Mouse (Mus musculus) intestine, embryonic 16.5 days (tissue): Measurements from ENCODE around the gene Bphl. TPM values are rescaled to one million over a fixed set of nuclear protein-coding genes. Genes with fewer than 3 reads are reported as not detected.
A peak's percentile ranks its signal among the peaks of the same experiment; 100 is the strongest.
"Not testable (repeated sequence)": the region's sequence is repeated elsewhere in the genome, so short reads cannot be mapped to it uniquely, and the experiment has no call there.

Experiments used
- ATAC-seq: fragments of 200-750 bp; cut with Nextera tagmentation; 2 replicates; pipeline ENCODE4 v1.8.0; 2017; ENCODE audit warnings: moderate TSS enrichment, moderate library complexity
- H3K27ac ChIP-seq: fragments of 300-500 bp; sonication (generic); 2 replicates; pipeline ENCODE4 v1.5.1; 2014; ENCODE audit warnings: mild to moderate bottlenecking, low read length
- H3K27me3 ChIP-seq: fragments of 300-500 bp; sonication (generic); replicated peaks from 2 replicates; pipeline ENCODE4 v1.6.1; 2014; ENCODE audit warnings: low read length, control low read depth, mixed read lengths; ENCODE audit not compliant: control insufficient read depth, insufficient read depth
- H3K36me3 ChIP-seq: fragments of 300-500 bp; sonication (generic); 2 replicates; pipeline ENCODE4 v1.6.1; 2014; ENCODE audit warnings: low read length, control low read depth; ENCODE audit not compliant: control insufficient read depth, insufficient read depth
- H3K4me1 ChIP-seq: fragments of 300-500 bp; sonication (generic); 2 replicates; pipeline ENCODE4 v1.6.1; 2014; ENCODE audit warnings: low read length, control low read depth, mixed read lengths; ENCODE audit not compliant: control insufficient read depth, insufficient read depth
- H3K4me2 ChIP-seq: fragments of 300-500 bp; sonication (generic); 2 replicates; pipeline ENCODE4 v1.6.1; 2014; ENCODE audit warnings: low read depth, low read length, control low read depth
- H3K4me3 ChIP-seq: fragments of 300-500 bp; sonication (generic); 2 replicates; pipeline ENCODE4 v1.5.1; 2014; ENCODE audit warnings: mild to moderate bottlenecking, low read length
- H3K9ac ChIP-seq: fragments of 300-500 bp; sonication (generic); 2 replicates; pipeline ENCODE4 v1.6.1; 2014; ENCODE audit warnings: low read depth, low read length
- H3K9me3 ChIP-seq: fragments of 300-500 bp; sonication (generic); 2 replicates; pipeline ENCODE4 v1.6.1; 2016; ENCODE audit warnings: low read length, control low read depth; ENCODE audit not compliant: control insufficient read depth
- WGBS: fragments of 180-500 bp; shearing (Covaris S2); extraction: QIAGEN DNeasy Blood & Tissue Kit; methylation state at CpG from one replicate; pipeline ENCODE4 v1.1.7; 2014; 5-methylcytosine and 5-hydroxymethylcytosine counted together
- polyA plus RNA-seq: library from polyadenylated mRNA; unstranded; fragments of >200 nt; fragmentation: Nextera tagmentation; extraction: Ambion mirVana; gene quantifications from 2 replicates; pipeline ENCODE4 v1.2.1, GENCODE M21; 2015

The Bphl gene
- polyA plus RNA-seq, 1 experiment from 2014 or later, result 74.7 TPM

DNA sequence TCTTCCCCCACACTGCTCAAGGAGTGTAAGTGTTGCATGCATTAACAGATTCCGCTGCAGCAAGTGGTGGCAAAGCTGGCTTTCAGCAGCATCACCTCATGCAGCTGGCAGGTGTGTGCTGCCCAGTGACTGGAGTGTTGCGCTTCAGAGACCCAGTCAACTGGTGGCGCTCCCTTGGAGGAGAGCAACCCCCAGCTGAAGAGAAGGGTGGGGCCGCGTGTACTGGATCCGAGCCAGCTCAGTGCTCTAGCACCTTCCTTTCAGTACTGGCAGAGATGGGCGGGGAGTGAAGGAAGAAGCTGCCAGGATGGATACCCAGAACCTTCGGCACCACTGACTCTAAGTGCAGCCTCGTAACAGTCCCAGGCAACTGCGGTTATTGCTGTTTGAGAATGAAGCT lies 25.1 kb downstream of the Bphl start:
- Histone ChIP-seq H3K9ac (no peak overlapping the region), H3K9me3 (no peaks in the 10 kb centered on the region), H3K4me3 (no peak overlapping the region), H3K27ac (no peak overlapping the region), H3K4me1 (no peaks in the 10 kb centered on the region), H3K4me2 (no peak overlapping the region), H3K27me3 (no peaks in the 10 kb centered on the region), H3K36me3 (no peaks in the 10 kb centered on the region)
- no peak for ATAC-seq
- WGBS, result 82% methylated on average over 10 of the region's 10 CpGs

DNA sequence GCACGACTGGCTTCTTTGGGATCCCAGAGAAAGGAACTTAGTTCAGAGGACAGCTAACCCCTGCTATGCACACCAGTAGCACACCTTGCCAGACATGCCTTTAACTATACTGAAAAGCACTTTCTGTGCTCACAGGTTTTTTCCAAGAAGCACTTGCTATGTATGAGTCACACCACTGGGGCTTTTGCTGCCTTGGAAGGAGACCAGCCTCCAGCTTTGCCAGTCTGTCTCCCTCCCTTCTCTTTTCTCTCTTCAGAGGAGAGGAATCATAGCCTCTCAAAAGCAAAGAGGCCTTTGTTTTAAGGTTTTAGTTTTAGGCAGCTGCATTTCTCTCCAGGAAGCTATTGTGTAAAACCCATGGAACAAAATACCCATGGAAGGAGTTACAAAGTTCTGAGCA lies 29.0 kb downstream of the Bphl start:
- 64% methylated on average over 1 of the region's 1 CpGs for WGBS
- H3K27me3 ChIP-seq, result no peaks in the 10 kb centered on the region
- H3K9me3 ChIP-seq, result no peaks in the 10 kb centered on the region
- H3K36me3 ChIP-seq, result no peaks in the 10 kb centered on the region
- H3K4me2 ChIP-seq, result no peak overlapping the region
- H3K4me3 ChIP-seq, result no peak overlapping the region
- no peaks in the 10 kb centered on the region for H3K4me1 ChIP-seq
- no peak overlapping the region for H3K27ac ChIP-seq
- no peak overlapping the region for H3K9ac ChIP-seq
- ATAC-seq, result no peak

DNA sequence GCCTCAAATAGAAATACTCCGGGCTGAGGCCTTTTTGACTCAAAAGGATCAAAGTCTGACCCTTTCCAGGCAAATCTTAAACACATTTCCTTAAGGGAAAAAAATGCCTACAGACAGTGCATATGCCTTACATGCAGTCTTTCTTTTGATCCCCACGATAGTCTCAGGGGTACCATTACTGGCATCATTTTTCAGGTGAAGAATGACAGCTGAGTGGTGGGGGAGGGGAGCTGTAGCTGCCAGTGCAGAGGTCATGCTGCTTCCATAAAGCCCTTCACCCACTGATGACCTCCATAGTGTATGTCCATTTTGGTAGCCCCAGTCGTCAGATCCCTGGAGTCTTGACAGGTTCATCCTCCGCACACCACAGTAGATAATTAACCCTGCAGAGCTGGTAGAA lies 32.9 kb downstream of the Bphl start:
- Histone ChIP-seq H3K4me3 (no peak overlapping the region), H3K4me2 (no peak overlapping the region), H3K4me1 (no peaks in the 10 kb centered on the region), H3K9ac (no peak overlapping the region), H3K9me3 (no peaks in the 10 kb centered on the region), H3K27ac (no peak overlapping the region), H3K36me3 (no peaks in the 10 kb centered on the region), H3K27me3 (no peaks in the 10 kb centered on the region)
- 49% methylated on average over 4 of the region's 4 CpGs for WGBS
- ATAC-seq, result no peak

DNA sequence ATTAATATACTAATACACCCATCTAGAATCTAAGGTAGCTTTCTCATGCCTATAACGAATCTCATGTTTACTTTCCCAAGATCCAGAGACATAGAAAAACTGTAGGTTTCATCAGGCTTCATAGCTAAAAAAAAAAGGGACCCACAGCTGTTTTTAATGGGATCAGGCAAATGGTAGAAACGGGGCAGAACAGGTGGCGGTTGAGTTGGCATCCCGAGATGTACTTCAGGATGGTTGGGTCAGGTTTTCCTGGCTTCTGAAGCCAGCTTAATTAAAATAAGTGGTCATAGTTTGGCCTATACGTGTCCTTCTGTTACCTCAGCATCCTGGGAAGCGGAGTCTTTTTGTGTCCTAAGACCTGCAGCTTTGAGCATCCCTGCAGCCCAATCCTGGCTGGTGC lies 34.4 kb downstream of the Bphl start:
- Histone ChIP-seq H3K27ac (no peak overlapping the region), H3K9me3 (no peaks in the 10 kb centered on the region), H3K27me3 (no peaks in the 10 kb centered on the region), H3K36me3 (no peaks in the 10 kb centered on the region), H3K4me3 (no peak overlapping the region), H3K4me2 (no peak overlapping the region), H3K9ac (no peak overlapping the region), H3K4me1 (peaks cover 4% of the 10 kb centered on the region; the same call in 1 of the 2 replicates)
- ATAC-seq, result no peak
- 90% methylated on average over 6 of the region's 6 CpGs for WGBS

DNA sequence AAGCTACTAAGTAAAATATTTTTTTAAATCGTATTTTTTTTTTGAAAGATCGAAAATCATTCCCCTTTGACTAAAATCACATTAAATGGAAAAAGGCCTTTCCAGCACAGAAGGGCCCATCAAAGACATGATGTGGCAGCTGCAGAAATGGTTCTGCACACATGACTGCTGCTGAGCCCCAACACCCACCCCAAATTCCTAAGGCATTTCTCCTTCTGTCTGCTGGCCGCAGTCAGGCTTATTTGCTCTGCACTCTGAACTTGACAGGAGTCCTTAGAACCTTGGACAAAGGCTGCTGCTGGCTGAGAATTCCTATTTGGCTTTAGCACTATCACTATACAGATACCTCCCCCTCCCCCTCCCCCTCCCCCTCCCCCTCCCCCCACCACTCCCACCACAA lies 35.5 kb downstream of the Bphl start:
- Histone ChIP-seq H3K4me3 (no peak overlapping the region), H3K36me3 (no peaks in the 10 kb centered on the region), H3K27ac (no peak overlapping the region), H3K9ac (no peak overlapping the region), H3K4me1 (peaks cover 4% of the 10 kb centered on the region; the same call in 1 of the 2 replicates), H3K27me3 (no peaks in the 10 kb centered on the region), H3K4me2 (no peak overlapping the region), H3K9me3 (no peaks in the 10 kb centered on the region)
- WGBS, result 78% methylated on average over 3 of the region's 3 CpGs
- no peak for ATAC-seq

DNA sequence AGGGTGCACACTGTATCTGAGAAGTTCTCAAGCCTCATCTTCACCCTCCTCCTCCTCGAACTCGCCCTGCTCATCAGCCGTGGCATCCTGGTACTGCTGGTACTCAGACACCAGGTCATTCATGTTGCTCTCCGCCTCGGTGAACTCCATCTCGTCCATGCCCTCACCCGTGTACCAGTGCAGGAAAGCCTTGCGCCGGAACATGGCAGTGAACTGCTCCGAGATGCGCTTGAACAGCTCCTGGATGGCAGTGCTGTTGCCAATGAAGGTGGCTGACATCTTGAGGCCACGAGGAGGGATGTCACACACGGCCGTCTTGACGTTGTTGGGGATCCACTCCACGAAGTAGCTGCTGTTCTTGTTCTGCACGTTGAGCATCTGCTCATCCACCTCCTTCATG lies 37.0 kb downstream of the Bphl start:
- H3K36me3 ChIP-seq, H3K4me2 ChIP-seq, H3K27ac ChIP-seq, H3K27me3 ChIP-seq, ATAC-seq, H3K4me3 ChIP-seq, H3K4me1 ChIP-seq, H3K9me3 ChIP-seq, H3K9ac ChIP-seq: not testable (repeated sequence)
- WGBS, result 95% methylated on average over 9 of the region's 17 CpGs

DNA sequence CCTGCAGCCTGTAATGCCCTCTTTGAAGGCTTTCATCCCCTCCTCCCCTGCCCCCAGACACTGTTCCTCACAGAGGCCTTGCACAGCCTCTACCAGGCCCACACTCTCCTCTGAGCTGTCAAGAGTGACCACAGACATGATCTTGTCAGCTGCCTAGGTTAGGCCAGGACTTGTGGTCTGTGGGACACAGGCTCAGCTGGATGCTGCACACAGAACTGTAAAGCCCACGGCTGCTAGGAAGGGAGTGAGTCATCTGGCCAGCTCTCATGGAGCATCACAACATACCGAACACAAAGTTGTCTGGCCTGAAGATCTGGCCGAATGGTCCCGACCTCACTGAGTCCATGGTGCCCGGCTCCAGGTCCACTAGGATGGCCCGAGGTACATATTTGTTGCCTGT lies 38.5 kb downstream of the Bphl start:
- not testable (repeated sequence) for H3K4me1 ChIP-seq, H3K27me3 ChIP-seq, H3K9me3 ChIP-seq, H3K27ac ChIP-seq, H3K9ac ChIP-seq, ATAC-seq, H3K4me3 ChIP-seq, H3K36me3 ChIP-seq
- 0 out of 2 replicates have a peak overlapping the region, but pooled peaks have one; percentile 85 for H3K4me2 ChIP-seq
- 82% methylated on average over 6 of the region's 6 CpGs for WGBS

DNA sequence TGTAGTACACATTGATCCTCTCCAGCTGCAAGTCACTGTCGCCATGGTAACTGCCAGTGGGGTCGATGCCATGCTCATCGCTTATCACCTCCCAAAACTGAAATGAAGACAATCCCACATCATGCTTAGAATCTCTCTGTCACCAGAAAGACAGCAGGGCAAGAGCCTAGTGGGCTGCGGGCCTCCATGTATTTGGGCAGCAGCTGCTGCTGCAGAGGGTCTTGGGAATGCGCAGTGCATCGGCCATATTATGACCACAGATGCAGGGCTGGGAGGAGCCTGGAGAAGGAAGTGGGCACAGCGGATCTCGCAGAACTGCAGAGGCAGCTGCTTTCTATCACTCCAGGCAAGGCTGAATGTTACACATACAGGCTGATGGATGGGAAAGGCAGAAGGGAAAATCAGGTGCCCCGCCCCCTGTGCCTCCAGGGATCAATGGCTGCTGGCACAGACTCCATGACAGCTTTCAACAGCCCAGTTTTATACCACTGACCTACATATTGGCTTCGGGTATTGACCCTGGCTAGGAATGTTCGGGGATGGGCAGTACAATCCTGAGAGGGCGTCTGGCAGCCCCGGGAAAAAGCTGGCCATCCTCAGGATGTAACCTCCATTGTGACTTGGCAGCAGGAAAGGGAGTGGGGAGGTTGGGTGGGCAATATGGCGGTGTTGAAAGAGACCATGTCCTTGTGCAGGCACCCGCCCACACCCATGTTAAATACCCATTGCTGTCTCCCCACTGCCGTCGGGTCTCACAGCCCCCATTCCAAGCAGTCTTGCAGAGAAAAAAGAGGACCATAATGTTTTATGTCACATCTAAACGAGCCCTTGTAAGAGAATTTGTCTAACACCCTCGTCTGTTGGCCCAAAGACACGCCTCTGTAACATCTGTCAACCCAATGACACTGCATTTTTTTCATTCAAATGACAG lies 39.4 kb downstream of the Bphl start:
- 30% methylated on average over 20 of the region's 20 CpGs for WGBS
- H3K9me3 ChIP-seq, result no peaks in the 10 kb centered on the region
- peak overlapping the region; percentile 85 for H3K4me2 ChIP-seq
- ATAC-seq, result peak; percentile 47
- H3K4me1 ChIP-seq, result peaks cover 4% of the 10 kb centered on the region; the same call in 1 of the 2 replicates
- H3K27me3 ChIP-seq, result no peaks in the 10 kb centered on the region
- H3K4me3 ChIP-seq, result peak overlapping the region; percentile 75
- peak overlapping the region; percentile 52 for H3K27ac ChIP-seq
- no peaks in the 10 kb centered on the region for H3K36me3 ChIP-seq
- H3K9ac ChIP-seq, result peak overlapping the region; percentile 78

DNA sequence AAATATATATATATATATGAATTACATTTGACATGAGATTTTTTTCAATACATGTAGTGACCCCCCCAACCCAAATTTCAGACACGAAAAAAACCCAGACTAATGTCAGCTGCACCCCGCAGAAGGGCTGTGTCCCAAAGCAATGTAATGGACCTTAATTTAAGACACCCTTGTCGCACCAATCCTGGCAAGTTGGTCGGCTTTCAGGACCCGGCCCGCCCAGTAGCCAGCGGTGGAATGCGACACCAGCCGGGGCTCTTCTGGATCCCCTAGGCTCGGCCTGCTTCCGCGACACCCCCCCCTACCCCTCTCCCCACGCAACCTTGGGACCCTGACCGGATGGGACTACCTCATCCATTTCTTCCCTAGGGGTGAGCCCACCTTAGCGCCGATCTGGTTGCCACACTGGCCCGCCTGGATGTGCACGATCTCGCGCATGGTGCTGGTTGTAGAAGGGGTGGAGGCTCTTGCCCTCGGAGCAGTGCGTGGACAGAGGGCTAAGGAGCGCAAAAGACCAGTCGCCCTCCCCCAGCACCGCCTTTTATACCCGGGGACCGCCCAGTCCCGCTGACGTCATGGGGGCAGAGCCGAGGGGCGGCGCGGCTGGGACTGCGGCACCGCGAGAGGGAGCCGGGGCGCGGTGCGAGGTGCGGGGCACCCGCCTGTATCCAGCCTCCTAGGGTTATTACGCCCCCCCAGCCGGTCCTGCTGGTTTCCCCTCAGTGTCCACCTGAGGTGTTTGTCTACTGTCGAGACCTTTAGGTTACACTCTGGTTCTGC lies 40.3 kb downstream of the Bphl start, which contains the start of gene Tubb2a:
TSS of gene Tubb2a (minus strand) at position 516 of the 780 bp plus-strand sequence.
- peak; percentile 88 for ATAC-seq
- WGBS, result under 1% methylated on average over 45 of the region's 45 CpGs
- peak within 1 kb of the TSS; percentile 78 for H3K9ac ChIP-seq
- H3K4me3 ChIP-seq, result peak within 1 kb of the TSS; percentile 75
- H3K4me1 ChIP-seq, result peaks cover 4% of the 10 kb centered on the region; the same call in 1 of the 2 replicates
- H3K9me3 ChIP-seq, result no peaks in the 10 kb centered on the region
- no peaks in the 10 kb centered on the region for H3K27me3 ChIP-seq
- H3K36me3 ChIP-seq, result no peaks in the 10 kb centered on the region
- peak within 1 kb of the TSS; percentile 85 for H3K4me2 ChIP-seq
- H3K27ac ChIP-seq, result peak within 1 kb of the TSS; percentile 52
